Mouse (Mus musculus) kidney, adult 8-10 months (tissue): ENCODE results near the gene Pias4.
A peak's percentile ranks its signal among the peaks of the same experiment; 100 is the strongest.
"Not testable (repeated sequence)": the region's sequence is repeated elsewhere in the genome, so short reads cannot be mapped to it uniquely, and the experiment has no call there.

Experiments
- DNase-seq, 2 experiments: peaks; one replicate each; pipeline ENCODE4 v3.0.0; 2022

Pias4 gene

GRCm38 (mm10) chr10:81190912-81191321 is 23.2 kb upstream of the Pias4 start:
- peak in 1 of 2 experiments; percentile 11 for DNase-seq

GRCm38 (mm10) chr10:81190236-81190911 is 22.7 kb upstream of the Pias4 start:
- peak in 1 of 2 experiments; percentile 32 for DNase-seq

DNA sequence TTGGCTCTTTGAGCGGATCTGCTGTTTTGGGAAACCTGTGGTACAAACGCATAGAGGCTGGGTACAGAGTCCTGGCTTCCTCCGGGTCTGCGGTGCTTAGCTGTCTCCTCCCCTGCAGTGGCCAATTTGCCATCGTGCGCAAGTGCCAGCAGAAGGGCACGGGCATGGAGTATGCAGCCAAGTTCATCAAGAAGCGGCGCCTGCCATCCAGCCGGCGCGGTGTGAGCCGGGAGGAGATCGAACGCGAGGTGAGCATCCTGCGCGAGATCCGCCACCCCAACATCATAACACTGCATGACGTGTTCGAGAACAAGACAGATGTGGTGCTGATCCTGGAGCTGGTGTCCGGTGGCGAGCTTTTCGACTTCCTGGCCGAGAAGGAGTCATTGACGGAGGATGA is 22.1 kb upstream of the Pias4 start:
- no peak for DNase-seq

- no peak for DNase-seq
Observed at GRCm38 (mm10) chr10:81187161-81187560, 19.4 kb upstream of the Pias4 start.

DNA sequence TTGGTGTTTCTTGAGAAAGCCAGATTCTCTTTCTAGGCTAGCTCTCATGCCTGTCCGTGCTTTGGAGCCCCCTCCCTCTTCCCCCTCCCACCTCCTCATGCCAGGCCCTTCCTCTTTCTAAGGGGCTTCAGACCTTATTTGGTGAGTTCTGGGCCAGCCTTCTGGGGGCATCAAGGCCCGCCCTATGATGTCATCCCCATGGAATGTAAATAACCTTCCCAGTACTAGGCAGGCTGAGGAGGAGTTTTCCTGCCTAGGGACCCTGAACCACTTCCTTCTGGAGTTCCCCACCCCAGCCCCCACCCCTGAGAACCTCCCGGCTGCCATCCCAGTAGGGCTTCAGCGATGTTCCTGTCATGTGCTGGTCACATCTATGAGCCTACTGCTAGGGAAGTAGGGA is 17.0 kb upstream of the Pias4 start:
- DNase-seq, result no peak

GRCm38 (mm10) chr10:81183805-81184204 is 16.1 kb upstream of the Pias4 start, which contains the start of gene 4930442H23Rik:
4930442H23Rik (minus strand) TSS chr10:81183849.
- DNase-seq, result no peak

DNA sequence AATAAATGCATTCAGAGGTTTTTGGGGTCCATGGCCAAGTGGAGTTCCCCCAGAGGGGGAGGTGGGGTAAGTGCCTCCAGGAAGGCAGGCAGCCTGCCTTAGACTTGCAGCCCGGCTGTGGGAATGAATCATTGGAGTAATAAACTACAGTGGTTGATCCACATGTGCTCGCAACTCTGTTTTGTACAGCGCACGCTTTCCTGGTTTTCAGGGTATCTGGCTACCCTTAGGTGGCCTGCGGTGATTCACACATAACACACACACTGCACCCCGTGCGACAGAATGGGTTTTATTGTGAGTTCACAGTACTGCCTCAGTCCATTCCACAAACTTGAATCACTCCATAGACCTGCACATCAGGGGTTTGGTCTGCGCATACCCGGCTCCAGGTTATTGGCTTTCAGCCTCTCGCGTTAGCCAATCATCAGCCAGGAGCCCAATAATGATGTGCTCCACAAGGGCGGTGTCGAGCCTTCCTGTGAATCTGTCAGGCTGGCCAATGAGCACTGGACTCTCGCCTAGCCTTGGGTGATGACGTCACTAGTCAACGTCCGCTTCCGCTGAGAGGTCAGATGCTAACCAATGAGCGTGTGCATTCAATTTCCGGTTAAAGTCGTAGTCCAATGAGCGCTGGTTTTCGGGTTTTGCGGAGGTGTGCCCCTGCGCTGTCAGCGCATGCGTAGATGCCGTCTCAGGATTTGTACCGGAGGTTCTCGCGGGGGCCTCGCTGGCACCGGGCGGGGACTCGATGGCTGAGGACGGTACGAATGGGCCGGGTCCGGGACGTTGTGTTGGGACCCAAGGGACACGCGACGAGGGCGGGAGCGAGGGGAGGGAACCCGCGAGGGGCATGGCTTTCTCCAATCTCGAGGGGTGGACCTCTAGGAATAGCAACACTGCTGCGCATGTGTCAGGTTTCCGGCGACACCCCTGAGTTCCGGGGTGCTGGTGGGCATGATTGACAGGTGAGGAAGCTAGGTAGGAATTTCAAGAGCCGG is 14.9 kb upstream of the Pias4 start, which contains the start of gene Dapk3:
Gene Dapk3, plus strand, starts transcription at position 670 of the 998 bp plus-strand sequence.
- peak; percentile 98 to 99 for DNase-seq

DNA sequence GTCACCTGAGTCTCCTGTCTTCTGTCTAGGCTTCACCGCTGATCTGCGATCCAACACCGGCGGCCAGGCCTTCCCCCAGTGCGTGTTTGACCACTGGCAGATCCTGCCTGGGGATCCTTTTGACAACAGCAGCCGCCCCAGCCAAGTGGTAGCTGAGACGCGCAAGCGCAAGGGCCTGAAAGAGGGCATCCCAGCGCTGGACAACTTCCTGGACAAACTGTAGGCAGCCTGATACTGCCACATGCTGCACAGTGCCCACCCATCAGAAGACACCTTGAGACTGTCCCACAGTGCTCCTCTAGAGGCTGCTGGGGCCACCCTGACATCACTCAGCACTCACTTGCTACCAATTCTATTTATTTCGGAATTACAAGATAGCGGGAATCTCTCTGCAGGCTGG is 14.1 kb upstream of the Pias4 start:
- DNase-seq, result not testable (repeated sequence)

GRCm38 (mm10) chr10:81180946-81181345 is 13.2 kb upstream of the Pias4 start:
- no peak for DNase-seq

DNA sequence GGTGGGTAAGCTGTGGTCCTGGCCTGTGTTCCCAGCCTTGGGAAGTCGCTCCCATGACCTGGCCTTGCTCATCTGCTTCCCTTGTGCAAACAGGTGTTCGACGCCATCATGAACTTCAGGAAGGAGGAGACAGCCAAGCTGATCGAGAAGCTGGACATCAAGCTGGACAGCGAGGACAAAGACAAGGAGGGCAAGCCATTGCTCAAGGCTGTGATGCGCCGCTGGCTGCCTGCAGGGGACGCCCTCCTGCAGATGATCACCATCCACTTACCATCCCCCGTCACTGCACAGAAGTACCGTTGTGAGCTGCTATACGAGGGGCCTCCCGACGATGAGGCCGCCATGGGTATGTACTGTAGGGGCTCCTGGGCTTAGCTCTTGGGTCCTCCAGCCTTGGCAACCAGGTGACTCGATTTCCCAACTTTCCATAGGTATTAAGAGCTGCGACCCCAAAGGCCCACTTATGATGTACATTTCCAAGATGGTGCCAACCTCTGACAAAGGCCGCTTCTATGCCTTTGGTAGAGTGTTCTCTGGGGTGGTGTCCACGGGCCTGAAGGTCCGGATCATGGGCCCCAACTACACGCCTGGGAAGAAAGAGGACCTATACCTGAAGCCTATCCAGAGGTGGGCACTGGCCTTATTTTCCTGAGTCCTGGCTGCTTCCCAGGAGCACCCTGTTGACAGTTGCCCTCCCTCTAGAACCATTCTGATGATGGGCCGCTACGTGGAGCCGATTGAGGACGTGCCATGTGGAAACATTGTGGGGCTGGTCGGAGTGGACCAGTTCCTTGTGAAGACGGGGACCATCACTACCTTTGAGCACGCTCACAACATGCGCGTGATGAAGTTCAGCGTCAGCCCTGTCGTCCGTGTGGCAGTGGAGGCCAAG is 12.0 kb upstream of the Pias4 start:
- no peak for DNase-seq

DNA sequence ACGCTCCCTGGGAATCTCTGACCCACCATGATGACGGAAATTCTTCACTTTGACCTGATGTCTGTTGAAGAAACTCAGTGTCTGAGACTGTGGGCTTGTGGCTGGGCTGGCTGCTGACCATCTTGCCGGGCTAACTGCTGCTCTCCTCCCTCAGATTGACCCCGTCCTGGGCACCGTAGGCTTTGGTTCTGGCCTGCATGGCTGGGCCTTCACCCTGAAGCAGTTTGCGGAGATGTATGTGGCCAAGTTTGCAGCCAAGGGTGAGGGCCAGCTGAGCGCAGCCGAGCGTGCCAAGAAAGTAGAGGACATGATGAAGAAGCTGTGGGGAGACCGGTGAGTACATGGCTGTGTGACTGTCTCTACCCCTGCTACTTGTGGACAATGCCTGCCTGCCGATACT is 11.2 kb upstream of the Pias4 start:
- no peak for DNase-seq

DNA sequence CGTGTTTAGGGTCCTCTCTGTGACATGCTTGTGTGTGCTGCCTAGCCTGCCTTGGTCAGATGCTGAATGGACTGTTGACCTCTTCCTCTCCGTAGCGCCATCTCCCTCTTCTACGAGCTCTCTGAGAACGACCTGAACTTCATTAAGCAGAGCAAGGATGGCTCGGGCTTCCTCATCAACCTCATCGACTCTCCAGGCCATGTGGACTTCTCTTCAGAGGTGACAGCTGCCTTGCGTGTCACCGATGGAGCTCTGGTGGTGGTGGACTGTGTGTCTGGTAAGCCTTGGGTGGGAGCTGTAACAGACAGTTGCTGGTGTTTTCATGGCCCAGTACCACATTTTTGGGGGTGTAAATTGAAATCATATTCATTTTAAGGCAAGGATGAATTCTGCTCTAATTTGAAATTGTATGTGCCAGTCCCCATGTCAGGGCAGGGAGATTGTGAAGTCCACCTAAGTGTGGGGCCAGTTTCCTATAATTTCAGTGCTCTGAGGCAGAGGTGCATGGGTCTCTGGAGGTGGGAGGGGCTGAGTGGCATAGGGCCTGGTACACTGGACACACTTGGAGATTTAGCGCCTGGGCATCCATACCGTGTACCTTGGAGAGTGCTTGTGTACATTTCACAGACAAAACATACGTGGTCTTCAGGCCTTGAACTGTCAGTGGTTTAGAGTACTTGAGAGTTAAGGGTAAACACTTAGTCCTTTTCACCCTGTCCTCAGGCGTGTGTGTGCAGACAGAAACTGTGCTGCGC is 10.4 kb upstream of the Pias4 start:
- no peak for DNase-seq

- DNase-seq, result no peak
Observed at GRCm38 (mm10) chr10:81177491-81177925, 9.8 kb upstream of the Pias4 start.

GRCm38 (mm10) chr10:81176466-81177271 is 8.9 kb upstream of the Pias4 start, which contains the start of gene Eef2:
Eef2 (plus strand) TSS chr10:81176631.
- peak; percentile 99 for DNase-seq

- DNase-seq, result no peak
Observed at GRCm38 (mm10) chr10:81175936-81176465, 8.3 kb upstream of the Pias4 start.

GRCm38 (mm10) chr10:81175345-81175701 is 7.6 kb upstream of the Pias4 start:
- DNase-seq, result not testable (repeated sequence)

DNA sequence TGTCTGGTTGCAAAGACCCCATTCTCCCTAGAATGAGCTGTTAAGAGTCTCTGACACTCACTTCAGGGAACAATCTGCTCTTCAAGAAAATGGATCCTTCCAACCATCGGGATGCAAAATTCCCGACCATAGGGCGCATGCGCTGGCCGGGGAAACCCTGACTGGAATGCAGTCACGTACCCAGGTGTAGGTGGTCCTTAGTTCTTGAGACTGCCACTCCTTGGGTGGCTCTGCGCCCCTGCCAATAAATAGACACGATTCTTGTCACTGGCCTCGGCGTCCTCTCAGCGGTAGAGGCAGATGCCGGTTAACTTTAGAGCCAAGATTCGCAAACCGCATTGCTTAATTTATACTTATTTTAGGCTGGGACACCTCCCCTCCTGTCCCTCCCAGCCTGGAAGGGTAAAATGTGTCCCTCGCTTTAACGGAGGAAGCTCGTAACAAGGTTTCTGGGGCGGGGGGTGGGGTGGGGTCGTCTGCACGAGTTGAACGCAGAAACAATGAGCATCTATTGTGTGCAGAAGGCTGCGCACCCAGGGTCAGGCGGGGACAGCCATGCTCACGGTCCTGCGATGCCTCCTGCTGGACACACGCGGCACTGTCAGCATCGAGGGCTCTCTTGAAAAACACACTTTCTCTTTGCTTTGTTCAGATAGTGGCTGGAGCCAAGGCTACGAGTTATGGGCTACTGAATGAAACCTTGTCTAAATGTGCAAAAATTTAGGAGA is 7.1 kb upstream of the Pias4 start:
- peak; percentile 83 to 91 for DNase-seq

GRCm38 (mm10) chr10:81173132-81173531 is 5.4 kb upstream of the Pias4 start:
- DNase-seq, result peak; percentile 74 to 80

DNA sequence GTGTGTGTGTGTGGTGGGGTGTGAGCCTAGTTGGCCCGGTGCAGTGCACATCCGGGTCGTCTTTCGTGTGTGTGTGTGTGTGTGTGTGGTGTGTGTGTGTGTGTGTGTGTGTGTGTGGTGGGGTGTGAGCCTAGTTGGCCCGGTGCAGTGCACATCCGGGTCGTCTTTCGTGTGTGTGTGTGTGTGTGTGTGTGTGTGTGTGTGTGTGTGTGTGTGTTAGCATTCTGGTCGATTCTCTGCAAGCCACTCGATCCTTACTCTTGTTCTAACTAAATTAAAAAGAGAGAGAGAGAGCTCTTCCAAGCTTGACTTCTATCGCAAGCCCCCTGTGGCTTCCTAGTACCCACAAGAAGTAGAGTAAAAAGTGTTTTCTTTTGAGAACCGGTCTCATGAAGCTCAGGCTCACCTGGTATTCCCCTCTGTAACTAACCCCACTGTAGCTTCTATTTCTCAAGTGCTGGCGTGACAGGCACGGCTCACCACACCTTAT is 1.7 kb upstream of the Pias4 start:
- DNase-seq, result not testable (repeated sequence)
